Mouse (Mus musculus) embryonic facial prominence, embryonic 10.5 days (tissue): ENCODE results near the gene Ankrd13b. TPM values are rescaled to one million over a fixed set of nuclear protein-coding genes. Genes with fewer than 3 reads are reported as not detected.
A peak's percentile ranks its signal among the peaks of the same experiment; 100 is the strongest.

ENCODE experiments used
- DNase-seq: peaks from one replicate; pipeline ENCODE4 v3.0.0-alpha.2; 2017; ENCODE audit warnings: low spot score
- H3K27ac ChIP-seq: fragments of 300-500 bp; sonication (generic); replicated peaks from 2 replicates; pipeline ENCODE4 v1.5.1; 2016; ENCODE audit warnings: mild to moderate bottlenecking
- H3K27me3 ChIP-seq: fragments of 300-500 bp; sonication (generic); replicated peaks from 2 replicates; pipeline ENCODE4 v1.6.1; 2016; ENCODE audit warnings: low read depth, mild to moderate bottlenecking; ENCODE audit not compliant: poor library complexity, severe bottlenecking
- H3K36me3 ChIP-seq: fragments of 300-500 bp; sonication (generic); replicated peaks from 2 replicates; pipeline ENCODE4 v1.6.1; 2016; ENCODE audit warnings: mild to moderate bottlenecking, moderate library complexity
- H3K4me1 ChIP-seq: fragments of 300-500 bp; sonication (generic); 2 replicates; pipeline ENCODE4 v1.6.1; 2016
- H3K4me3 ChIP-seq: fragments of 300-500 bp; sonication (generic); 2 replicates; pipeline ENCODE4 v1.5.1; 2016; ENCODE audit warnings: mild to moderate bottlenecking, moderate library complexity
- H3K9me3 ChIP-seq: fragments of 300-500 bp; sonication (generic); 2 replicates; pipeline ENCODE4 v1.6.1; 2016; ENCODE audit warnings: mild to moderate bottlenecking
- WGBS: fragments of 180-500 bp; shearing (Covaris S2); methylation state at CpG from one replicate; pipeline ENCODE4 v1.1.7; 2016; 5-methylcytosine and 5-hydroxymethylcytosine counted together
- polyA plus RNA-seq: library from polyadenylated mRNA; unstranded; fragments of >200 nt; fragmentation: Nextera tagmentation; extraction: Ambion mirVana; gene quantifications from 2 replicates; pipeline ENCODE4 v1.2.1, GENCODE M21; 2016

Ankrd13b gene
- polyA plus RNA-seq, 1 experiment from 2014 or later, result 13.1 TPM

GRCm38 (mm10) chr11:77463101-77463445, 26.4 kb downstream of the Ankrd13b start:
- WGBS, result 43% methylated on average over 8 of the region's 8 CpGs

GRCm38 (mm10) chr11:77462283-77463100, 27.0 kb downstream of the Ankrd13b start, which contains the start of gene Coro6:
TSS of gene Coro6 (plus strand) at chr11:77462411.
- no peaks in the 10 kb centered on the region for H3K9me3 ChIP-seq
- H3K36me3 ChIP-seq, result no peaks in the 10 kb centered on the region
- H3K27ac ChIP-seq, result no peak within 1 kb of the TSS; the same call in 1 of the 2 replicates
- H3K4me3 ChIP-seq, result peak within 1 kb of the TSS; percentile 69
- peaks cover 24% of the 10 kb centered on the region for H3K4me1 ChIP-seq
- under 1% methylated on average over 73 of the region's 73 CpGs for WGBS
- H3K27me3 ChIP-seq, result peaks cover 82% of the 10 kb centered on the region
- peak; percentile 84 for DNase-seq

More at GRCm38 (mm10) chr11:77463101-77463445, 26.4 kb downstream of the Ankrd13b start:
- Histone ChIP-seq H3K27ac (no peak overlapping the region), H3K4me1 (peaks cover 29% of the 10 kb centered on the region), H3K27me3 (peaks cover 87% of the 10 kb centered on the region), H3K4me3 (peak overlapping the region; percentile 69), H3K36me3 (no peaks in the 10 kb centered on the region), H3K9me3 (no peaks in the 10 kb centered on the region)
- DNase-seq, result no peak

- Histone ChIP-seq H3K27ac (no peak overlapping the region; the same call in 1 of the 2 replicates), H3K4me3 (peak overlapping the region; percentile 69), H3K4me1 (peaks cover 18% of the 10 kb centered on the region), H3K36me3 (no peaks in the 10 kb centered on the region), H3K9me3 (no peaks in the 10 kb centered on the region), H3K27me3 (peaks cover 75% of the 10 kb centered on the region)
- DNase-seq, result no peak
- WGBS, result 6% methylated on average over 6 of the region's 6 CpGs
Observed at GRCm38 (mm10) chr11:77461856-77462255, 27.6 kb downstream of the Ankrd13b start.

GRCm38 (mm10) chr11:77456866-77457265, 32.6 kb downstream of the Ankrd13b start:
- 81% methylated on average over 6 of the region's 6 CpGs for WGBS
- H3K4me3 ChIP-seq, result no peak overlapping the region
- H3K27me3 ChIP-seq, result peaks cover 25% of the 10 kb centered on the region
- H3K27ac ChIP-seq, result no peak overlapping the region
- H3K4me1 ChIP-seq, result peaks cover 1% of the 10 kb centered on the region
- DNase-seq, result no peak
- H3K36me3 ChIP-seq, result peaks cover 30% of the 10 kb centered on the region
- H3K9me3 ChIP-seq, result no peaks in the 10 kb centered on the region

DNA sequence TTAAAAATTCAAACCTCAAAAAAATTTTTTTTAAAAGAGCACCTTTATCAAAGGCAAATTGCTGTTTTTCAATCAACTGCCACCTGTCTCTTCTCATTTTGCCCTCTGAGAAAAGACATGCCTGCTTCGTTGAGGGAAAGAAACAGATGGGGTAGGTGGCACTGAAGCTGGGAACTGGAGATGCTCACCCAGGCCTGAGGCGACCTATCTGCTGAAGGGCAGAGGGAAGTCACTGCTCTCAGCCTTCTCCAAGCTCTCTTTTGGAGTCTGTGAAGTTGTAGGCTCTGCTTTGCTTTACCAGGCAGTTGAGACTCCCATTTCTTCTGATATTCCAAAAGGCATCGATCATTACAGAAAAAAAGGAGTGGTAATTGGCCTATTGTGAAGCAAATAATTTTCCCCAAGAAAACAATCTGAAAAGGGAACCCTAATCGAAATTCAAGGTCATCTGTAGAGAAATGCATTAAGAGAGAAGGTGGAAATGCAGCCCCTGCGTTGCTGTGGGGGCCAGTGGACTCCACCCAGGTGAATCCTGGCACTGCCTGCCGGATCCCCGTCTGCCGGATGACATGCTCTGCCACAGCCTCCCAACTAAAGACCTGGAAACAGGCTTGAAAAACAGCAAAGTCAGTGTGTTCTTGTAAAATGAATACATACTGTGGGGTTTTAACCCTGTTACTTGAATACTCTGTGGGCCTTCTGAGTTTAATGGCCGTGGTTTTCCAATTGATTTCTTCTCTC, 33.5 kb downstream of the Ankrd13b start:
- Histone ChIP-seq H3K27me3 (peaks cover 16% of the 10 kb centered on the region), H3K4me1 (no peaks in the 10 kb centered on the region), H3K4me3 (no peak overlapping the region), H3K27ac (no peak overlapping the region), H3K36me3 (peaks cover 32% of the 10 kb centered on the region), H3K9me3 (no peaks in the 10 kb centered on the region)
- 86% methylated on average over 9 of the region's 9 CpGs for WGBS
- DNase-seq, result no peak

DNA sequence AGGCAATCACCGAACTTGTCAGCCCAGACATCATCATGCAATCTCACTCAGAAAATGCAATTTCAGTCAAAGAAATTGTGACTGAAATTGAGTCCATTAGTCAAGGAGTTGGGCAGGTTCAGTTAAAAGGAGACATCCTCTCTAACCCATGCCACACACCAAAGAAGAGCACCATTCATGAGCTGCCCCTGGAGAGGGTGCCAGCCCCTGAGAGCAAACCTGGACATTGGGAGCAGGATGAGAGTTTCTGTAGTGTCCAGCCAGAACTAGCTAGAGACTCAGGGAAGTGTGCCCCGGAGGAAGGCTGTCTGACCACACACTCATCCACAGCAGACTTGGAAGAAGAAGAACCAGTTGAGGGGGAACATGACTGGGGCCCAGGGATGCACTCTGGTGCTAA, 36.1 kb downstream of the Ankrd13b start:
- no peak for DNase-seq
- H3K9me3 ChIP-seq, result no peaks in the 10 kb centered on the region
- H3K27ac ChIP-seq, result no peak overlapping the region
- no peaks in the 10 kb centered on the region for H3K4me1 ChIP-seq
- peaks cover 53% of the 10 kb centered on the region for H3K36me3 ChIP-seq
- H3K27me3 ChIP-seq, result no peaks in the 10 kb centered on the region
- WGBS, result 93% methylated on average over 2 of the region's 2 CpGs
- H3K4me3 ChIP-seq, result no peak overlapping the region

DNA sequence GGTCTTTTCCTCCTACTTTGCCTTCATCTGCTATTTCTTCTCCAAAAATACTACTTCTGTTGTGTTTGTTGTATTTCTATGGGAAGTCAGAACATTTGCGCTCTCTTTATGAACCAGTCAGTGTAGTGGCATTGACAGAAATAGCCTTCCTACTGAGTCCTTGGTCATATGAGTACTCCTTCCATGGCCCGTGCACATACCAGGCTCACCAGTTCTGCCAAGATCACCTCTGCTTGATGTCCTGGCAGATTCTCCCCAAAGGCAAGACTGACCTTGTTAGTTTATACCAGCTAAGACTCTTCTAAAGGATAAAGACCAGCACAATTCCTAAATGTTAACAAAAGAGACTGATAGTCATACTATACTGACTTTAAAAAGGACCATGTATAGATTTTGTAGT, 37.8 kb downstream of the Ankrd13b start:
- Histone ChIP-seq H3K4me3 (no peak overlapping the region), H3K27me3 (no peaks in the 10 kb centered on the region), H3K9me3 (no peaks in the 10 kb centered on the region), H3K36me3 (peaks cover 53% of the 10 kb centered on the region), H3K4me1 (no peaks in the 10 kb centered on the region), H3K27ac (no peak overlapping the region)
- DNase-seq, result no peak
- 91% methylated on average over 2 of the region's 2 CpGs for WGBS

- no peaks in the 10 kb centered on the region for H3K27me3 ChIP-seq
- H3K36me3 ChIP-seq, result peaks cover 40% of the 10 kb centered on the region
- H3K4me3 ChIP-seq, result no peak overlapping the region
- DNase-seq, result no peak
- no peaks in the 10 kb centered on the region for H3K9me3 ChIP-seq
- no peaks in the 10 kb centered on the region for H3K4me1 ChIP-seq
- WGBS, result 91% methylated on average over 7 of the region's 7 CpGs
- no peak overlapping the region for H3K27ac ChIP-seq
Observed at GRCm38 (mm10) chr11:77449224-77449623, 40.3 kb downstream of the Ankrd13b start.

- WGBS, result 64% methylated on average over 6 of the region's 6 CpGs
- no peaks in the 10 kb centered on the region for H3K9me3 ChIP-seq
- no peak for DNase-seq
Observed at GRCm38 (mm10) chr11:77446628-77447041, 42.8 kb downstream of the Ankrd13b start.

DNA sequence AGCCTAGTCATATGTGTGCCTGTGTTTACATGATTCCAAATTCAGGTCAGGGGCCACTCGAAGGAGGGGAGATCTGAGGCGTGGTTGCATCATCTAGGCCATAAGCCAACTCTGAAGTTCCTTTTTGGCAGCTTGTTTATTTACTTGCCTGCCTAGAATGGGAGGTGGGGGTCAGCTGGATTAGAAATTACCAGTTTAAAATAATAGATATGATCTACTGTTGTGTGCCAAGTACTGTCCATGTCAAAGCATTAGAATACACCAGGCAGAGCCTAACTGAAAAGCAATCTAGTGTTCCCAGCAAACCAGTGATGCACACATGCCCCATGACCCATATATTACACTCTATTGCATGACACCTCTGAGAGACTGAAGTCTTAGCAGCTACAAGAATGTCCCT, 44.5 kb downstream of the Ankrd13b start:
- Histone ChIP-seq H3K4me3 (no peak overlapping the region), H3K27ac (no peak overlapping the region), H3K4me1 (no peaks in the 10 kb centered on the region), H3K27me3 (no peaks in the 10 kb centered on the region), H3K36me3 (peaks cover 35% of the 10 kb centered on the region), H3K9me3 (no peaks in the 10 kb centered on the region)
- WGBS, result 82% methylated on average over 2 of the region's 2 CpGs
- DNase-seq, result no peak

More at GRCm38 (mm10) chr11:77446628-77447041, 42.8 kb downstream of the Ankrd13b start:
- Histone ChIP-seq H3K27me3 (no peaks in the 10 kb centered on the region), H3K27ac (no peak overlapping the region), H3K4me3 (no peak overlapping the region), H3K4me1 (no peaks in the 10 kb centered on the region), H3K36me3 (peaks cover 35% of the 10 kb centered on the region)

DNA sequence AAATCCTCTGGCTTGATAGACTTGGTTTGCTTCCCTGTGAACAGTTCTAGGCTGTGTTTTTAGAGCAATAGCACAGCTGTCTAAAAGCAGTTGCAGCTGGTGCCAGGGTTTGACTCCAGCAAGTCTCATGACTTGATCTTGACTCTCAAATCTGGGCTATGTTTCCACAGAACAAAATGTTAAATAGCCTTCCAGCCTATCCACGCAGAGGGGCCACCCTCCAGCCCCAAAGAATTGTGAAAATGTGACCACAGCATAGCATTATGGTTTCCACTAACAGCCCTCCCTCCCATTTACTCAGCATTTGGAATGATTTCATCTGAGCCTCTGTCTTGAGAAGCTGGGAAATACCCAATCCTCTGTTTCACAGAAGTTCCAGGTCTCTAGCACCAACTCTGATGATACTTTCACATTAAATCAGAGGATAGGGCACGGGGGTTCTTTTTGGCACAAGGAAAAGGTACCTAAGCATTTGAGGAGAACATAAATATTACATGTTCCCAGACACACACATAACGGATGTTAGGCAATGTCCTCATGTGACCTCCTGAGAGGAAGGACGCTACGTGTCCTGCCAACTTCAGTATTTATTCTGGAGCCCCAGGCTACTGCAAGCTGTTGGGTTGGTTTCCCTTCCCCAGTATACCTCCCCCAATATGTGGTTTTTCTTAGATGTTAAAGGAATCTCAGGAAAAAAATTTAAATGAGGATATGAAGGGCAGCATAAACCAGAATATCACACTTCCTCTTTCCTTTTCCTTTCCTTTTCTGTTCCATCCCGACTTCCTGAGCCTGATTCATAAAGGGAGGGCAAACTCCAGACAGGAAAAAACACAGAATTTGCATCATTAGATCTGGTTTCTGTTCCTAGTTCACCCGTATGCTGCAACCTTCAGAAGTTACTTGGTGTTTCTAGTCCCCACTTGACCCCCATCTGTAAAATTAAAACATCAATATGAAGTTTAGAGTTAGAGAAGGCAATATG, 47.0 kb downstream of the Ankrd13b start:
- no peaks in the 10 kb centered on the region for H3K4me1 ChIP-seq
- no peak for DNase-seq
- no peaks in the 10 kb centered on the region for H3K9me3 ChIP-seq
- H3K27ac ChIP-seq, result no peak overlapping the region
- H3K36me3 ChIP-seq, result peaks cover 40% of the 10 kb centered on the region
- H3K27me3 ChIP-seq, result no peaks in the 10 kb centered on the region
- no peak overlapping the region for H3K4me3 ChIP-seq
- WGBS, result 80% methylated on average over 7 of the region's 7 CpGs

GRCm38 (mm10) chr11:77441020-77441419, 48.5 kb downstream of the Ankrd13b start:
- no peaks in the 10 kb centered on the region for H3K27me3 ChIP-seq
- no peaks in the 10 kb centered on the region for H3K9me3 ChIP-seq
- no peak overlapping the region for H3K4me3 ChIP-seq
- H3K4me1 ChIP-seq, result no peaks in the 10 kb centered on the region
- H3K27ac ChIP-seq, result no peak overlapping the region
- 86% methylated on average over 8 of the region's 8 CpGs for WGBS
- H3K36me3 ChIP-seq, result peaks cover 38% of the 10 kb centered on the region
- no peak for DNase-seq
